Mouse (Mus musculus) kidney, adult 2 months (tissue): ENCODE measurements around the gene Ckap2l. TPM values are rescaled to one million over a fixed set of nuclear protein-coding genes. Genes with fewer than 3 reads are reported as not detected.

Experiments
- DNase-seq: peaks from one replicate; pipeline ENCODE4 v3.0.0; 2021
- H3K27ac ChIP-seq: fragments of 200-500 bp; 2 replicates; pipeline ENCODE4 v1.5.1; 2012; ENCODE audit warnings: low read depth, low read length, control low read depth, inconsistent platforms; ENCODE audit not compliant: insufficient read depth
- H3K27me3 ChIP-seq: fragments of 200-500 bp; replicated peaks from 2 replicates; pipeline ENCODE4 v1.6.1; 2012; ENCODE audit warnings: mild to moderate bottlenecking, moderate library complexity, low read length, inconsistent platforms; ENCODE audit not compliant: control insufficient read depth, insufficient read depth
- H3K36me3 ChIP-seq: fragments of 200-500 bp; 2 replicates; pipeline ENCODE4 v1.6.1; 2012; ENCODE audit warnings: mild to moderate bottlenecking, moderate library complexity, low read length, inconsistent platforms; ENCODE audit not compliant: control insufficient read depth, insufficient read depth
- H3K4me1 ChIP-seq: fragments of 200-500 bp; 2 replicates; pipeline ENCODE4 v1.6.1; 2011; ENCODE audit warnings: low read length; ENCODE audit not compliant: control insufficient read depth, insufficient read depth
- H3K4me3 ChIP-seq: fragments of 200-500 bp; 2 replicates; pipeline ENCODE4 v1.5.1; 2011; ENCODE audit warnings: mild to moderate bottlenecking, low read depth, low read length, control low read depth; ENCODE audit not compliant: insufficient read depth
- CTCF ChIP-seq: fragments of 200-500 bp; conservative IDR thresholded peaks from 2 replicates; pipeline ENCODE4 v1.5.1; 2011; ENCODE audit warnings: low read depth, mild to moderate bottlenecking, control low read depth, low read length, moderate library complexity, mixed read lengths; ENCODE audit not compliant: insufficient read depth, insufficient read length
- POLR2A ChIP-seq: fragments of 200-500 bp; IDR thresholded peaks from one replicate; pipeline ENCODE4 v1.6.1; 2011; ENCODE audit warnings: low read depth, low read length, control low read depth
- WGBS: fragments of 180-500 bp; shearing (Covaris S2); methylation state at CpG from one replicate; pipeline ENCODE4 v1.1.7; 2018; 5-methylcytosine and 5-hydroxymethylcytosine counted together
- polyA plus RNA-seq: library from polyadenylated mRNA; depleted of rRNA; stranded (reverse); fragments of >200 nt; gene quantifications from 2 replicates; pipeline ENCODE4 v1.2.3, GENCODE M21; 2012

The Ckap2l gene
- polyA plus RNA-seq, 1 experiment = 0.13 TPM

DNA sequence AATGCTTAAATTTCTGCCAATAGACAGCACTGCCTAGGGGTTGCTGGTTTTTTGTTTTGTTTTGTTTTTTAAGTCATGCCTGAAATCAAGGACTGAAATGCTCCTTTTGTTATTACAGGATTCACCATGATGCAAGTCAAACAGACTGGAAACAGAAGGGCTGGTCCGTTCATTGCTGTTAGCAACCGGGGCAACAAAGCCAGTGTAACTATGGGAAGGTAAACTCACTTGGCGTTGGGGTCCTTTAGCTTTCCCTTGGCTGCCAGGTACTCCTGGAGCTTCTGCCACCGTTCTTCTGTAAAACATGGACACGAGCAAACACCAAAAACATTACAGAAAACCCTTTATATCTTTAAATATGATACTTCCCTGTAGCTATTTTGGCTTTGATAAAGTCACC, 926 bp downstream of the Ckap2l start:
- Histone ChIP-seq H3K36me3 (no peaks in the 10 kb centered on the region), H3K4me1 (peaks cover 2% of the 10 kb centered on the region; the same call in 1 of the 2 replicates), H3K27ac (no peak overlapping the region), H3K27me3 (no peaks in the 10 kb centered on the region), H3K4me3 (no peak overlapping the region)
- TF ChIP-seq CTCF (no peak), POLR2A (no peak)
- 64% methylated on average over 5 of the region's 5 CpGs for WGBS
- DNase-seq = no peak

DNA sequence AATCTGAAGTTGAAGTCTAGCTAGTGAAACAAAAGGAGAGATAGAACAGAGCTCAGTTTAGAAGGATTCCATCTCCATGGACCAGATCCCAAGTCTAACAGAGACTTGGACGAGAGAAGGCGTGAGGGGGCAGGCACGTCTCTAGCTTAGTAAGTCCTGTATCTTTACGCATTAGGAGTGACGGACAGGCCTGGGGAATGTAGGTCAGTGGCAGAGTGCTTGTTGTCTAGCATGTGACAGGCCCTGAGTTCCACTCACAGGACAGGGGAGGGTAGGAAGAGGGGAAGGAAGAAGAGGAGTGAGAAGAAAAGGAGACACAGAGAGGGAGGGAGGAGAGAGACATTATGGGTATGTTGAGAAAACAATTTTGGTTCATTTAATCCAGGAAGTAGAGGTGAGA, 1.9 kb downstream of the Ckap2l start:
- Histone ChIP-seq H3K4me3 (no peak overlapping the region), H3K27ac (no peak overlapping the region), H3K36me3 (no peaks in the 10 kb centered on the region), H3K27me3 (no peaks in the 10 kb centered on the region), H3K4me1 (peaks cover 2% of the 10 kb centered on the region; the same call in 1 of the 2 replicates)
- DNase-seq = no peak
- 93% methylated on average over 5 of the region's 5 CpGs for WGBS
- no peak for TF ChIP-seq CTCF

DNA sequence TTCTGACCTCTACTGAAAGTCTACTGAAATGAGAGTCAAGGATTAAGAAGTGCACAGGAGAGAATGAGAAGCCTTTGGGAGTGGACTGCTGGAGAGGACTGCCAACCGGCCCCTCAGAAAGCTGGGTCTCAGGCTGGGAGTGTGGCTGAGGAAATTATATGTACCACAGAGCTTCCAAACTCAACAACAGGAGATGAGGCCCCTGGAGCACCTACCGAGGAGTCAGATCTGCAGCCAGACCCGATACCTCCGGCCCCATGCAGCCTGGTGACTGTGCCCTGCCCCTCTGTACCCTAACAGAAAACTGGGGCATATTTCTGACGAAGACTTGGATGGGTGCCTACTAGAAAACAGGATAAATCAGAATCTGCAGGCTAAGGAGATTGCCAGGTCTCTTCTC, 23.2 kb downstream of the Ckap2l start:
- Histone ChIP-seq H3K27ac (no peak overlapping the region), H3K27me3 (no peaks in the 10 kb centered on the region), H3K36me3 (no peaks in the 10 kb centered on the region), H3K4me3 (no peak overlapping the region), H3K4me1 (no peaks in the 10 kb centered on the region)
- TF ChIP-seq CTCF (no peak), POLR2A (no peak)
- 94% methylated on average over 5 of the region's 5 CpGs for WGBS
- no peak for DNase-seq

DNA sequence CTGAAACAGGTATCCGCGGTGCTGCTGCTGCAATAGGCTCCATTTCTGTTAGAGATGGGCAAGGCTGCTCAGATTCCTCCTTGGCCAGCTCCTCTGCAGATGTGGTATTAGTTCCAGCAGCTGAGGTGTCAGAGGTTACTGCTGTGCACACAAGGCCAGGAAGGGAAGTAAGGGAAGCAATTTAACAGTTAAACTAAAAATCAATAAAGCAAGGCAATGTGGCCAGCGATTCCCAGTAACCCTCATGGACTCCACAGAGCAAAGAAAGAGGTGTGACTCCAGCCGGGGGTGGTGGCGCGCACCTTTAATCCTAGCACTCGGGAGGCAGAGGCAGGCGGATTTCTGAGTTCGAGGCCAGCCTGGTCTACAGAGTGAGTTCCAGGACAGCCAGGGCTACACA, 26.4 kb downstream of the Ckap2l start:
- TF ChIP-seq CTCF (no peak), POLR2A (no peak)
- no peaks in the 10 kb centered on the region for H3K36me3 ChIP-seq
- H3K4me3 ChIP-seq = no peak overlapping the region
- H3K27me3 ChIP-seq = no peaks in the 10 kb centered on the region
- DNase-seq = no peak
- no peaks in the 10 kb centered on the region for H3K4me1 ChIP-seq
- WGBS = 80% methylated on average over 9 of the region's 9 CpGs
- H3K27ac ChIP-seq = no peak overlapping the region

DNA sequence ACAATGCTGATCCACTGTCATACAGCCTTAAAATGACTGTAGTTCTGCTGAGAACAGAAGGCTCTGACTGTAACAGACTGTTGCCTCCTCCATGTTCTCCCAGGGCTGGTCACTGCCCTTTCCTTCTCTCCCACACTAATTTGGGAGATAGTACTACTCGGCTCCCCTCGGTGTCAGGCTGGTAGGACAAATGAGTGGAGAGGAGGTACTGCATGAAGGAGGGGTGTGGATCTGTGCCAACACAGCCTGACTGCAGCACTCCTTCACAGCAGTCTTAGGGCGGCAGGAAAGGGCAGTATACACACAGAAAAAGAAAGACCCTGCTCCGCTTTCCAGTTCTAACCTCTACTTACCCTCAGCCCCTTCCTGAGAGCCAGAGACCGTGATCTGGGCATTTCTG, 27.0 kb downstream of the Ckap2l start:
- 72% methylated on average over 5 of the region's 5 CpGs for WGBS
- Histone ChIP-seq H3K4me1 (no peaks in the 10 kb centered on the region), H3K4me3 (no peak overlapping the region), H3K36me3 (no peaks in the 10 kb centered on the region), H3K27ac (no peak overlapping the region), H3K27me3 (no peaks in the 10 kb centered on the region)
- TF ChIP-seq CTCF (no peak), POLR2A (no peak)
- no peak for DNase-seq

DNA sequence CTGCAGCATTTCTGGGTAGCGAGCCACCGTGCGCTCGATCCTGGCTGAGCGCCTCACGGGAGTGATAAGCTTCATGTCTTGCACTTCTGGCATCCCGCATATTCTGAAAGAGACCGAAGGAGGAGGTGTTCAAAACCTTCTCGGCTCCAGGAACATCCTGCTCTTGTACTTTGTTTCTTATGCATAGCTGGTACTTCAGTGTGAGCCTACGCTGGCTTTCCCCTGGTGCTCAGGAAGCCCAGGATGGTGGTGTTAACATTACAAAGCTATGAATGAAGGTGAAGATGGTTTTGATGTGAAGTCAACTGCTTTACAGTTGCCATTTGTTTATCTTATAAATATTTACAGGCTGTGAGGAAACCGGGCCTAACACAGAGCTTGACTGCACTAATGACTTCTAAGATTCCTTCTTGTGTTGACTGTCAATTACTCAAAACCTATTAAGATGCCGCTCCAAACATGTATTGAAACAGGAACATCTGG, 27.8 kb downstream of the Ckap2l start:
- 94% methylated on average over 12 of the region's 12 CpGs for WGBS
- Histone ChIP-seq H3K27ac (no peak overlapping the region), H3K36me3 (no peaks in the 10 kb centered on the region)

DNA sequence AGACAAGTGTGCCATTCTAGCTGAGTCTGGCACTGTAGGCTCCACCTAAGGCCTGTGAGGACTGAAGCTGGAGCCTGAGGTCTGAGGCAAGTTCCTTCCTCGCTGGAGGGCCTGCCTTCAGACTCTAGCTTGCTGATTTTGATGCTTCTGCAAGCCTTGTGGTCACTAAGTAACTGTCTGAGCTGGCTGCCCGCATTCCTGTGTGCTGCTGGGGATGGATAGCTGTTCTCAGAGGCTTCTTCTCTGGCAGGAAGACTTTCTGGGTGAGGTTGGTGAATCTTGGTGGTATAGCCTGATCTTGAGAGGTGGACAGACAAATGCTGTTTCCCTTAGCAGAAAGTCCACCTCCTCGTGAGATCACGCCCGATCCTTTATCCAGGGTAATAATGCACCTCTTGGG, 29.3 kb downstream of the Ckap2l start:
- H3K36me3 ChIP-seq = no peaks in the 10 kb centered on the region
- no peak for DNase-seq
- 95% methylated on average over 5 of the region's 5 CpGs for WGBS
- H3K27ac ChIP-seq = no peak overlapping the region
- no peaks in the 10 kb centered on the region for H3K4me1 ChIP-seq
- no peaks in the 10 kb centered on the region for H3K27me3 ChIP-seq
- TF ChIP-seq CTCF (no peak), POLR2A (no peak)
- H3K4me3 ChIP-seq = no peak overlapping the region

More for the DNA sequence above, 27.8 kb downstream of the Ckap2l start:
- Histone ChIP-seq H3K4me3 (no peak overlapping the region), H3K4me1 (no peaks in the 10 kb centered on the region), H3K27me3 (no peaks in the 10 kb centered on the region)
- no peak for DNase-seq
- TF ChIP-seq CTCF (no peak), POLR2A (no peak)

DNA sequence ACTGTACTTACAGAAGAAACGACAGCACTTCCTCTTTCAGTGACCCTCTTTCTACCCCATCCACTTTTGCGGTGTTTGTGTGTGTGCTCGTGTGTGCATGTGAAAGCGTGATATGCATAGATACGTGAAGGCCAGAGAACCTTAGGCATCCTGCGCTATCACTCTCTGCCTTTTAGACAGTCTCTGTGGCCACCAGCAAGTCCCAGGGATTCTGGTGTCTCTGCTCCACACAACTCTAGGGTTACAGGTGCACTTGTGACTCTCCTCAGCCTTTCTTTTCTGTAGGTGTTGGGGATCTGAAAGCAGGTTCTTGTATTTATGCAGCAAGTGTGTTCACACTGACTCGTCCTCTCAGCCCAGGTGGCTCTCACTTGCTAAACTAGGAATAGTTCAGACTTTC, 31.7 kb downstream of the Ckap2l start:
- no peaks in the 10 kb centered on the region for H3K36me3 ChIP-seq
- H3K4me3 ChIP-seq = no peak overlapping the region
- H3K4me1 ChIP-seq = no peaks in the 10 kb centered on the region
- no peak for DNase-seq
- no peak overlapping the region for H3K27ac ChIP-seq
- H3K27me3 ChIP-seq = no peaks in the 10 kb centered on the region
- 92% methylated on average over 7 of the region's 7 CpGs for WGBS
- TF ChIP-seq CTCF (no peak), POLR2A (no peak)
